Mouse (Mus musculus) liver, embryonic 14.5 days (tissue): ENCODE measurements at regions not wholly inside any gene's neighbourhood (a gene's known extent, or its start where the extent isn't known, plus 50 kb on each side); places are given as distances from the start of the nearest gene placed in this dataset.

ENCODE experiments used
- ATAC-seq: fragments of 200-750 bp; cut with Nextera tagmentation; 2 replicates; pipeline ENCODE4 v1.8.0; 2017; ENCODE audit warnings: moderate number of reproducible peaks, mild to moderate bottlenecking, moderate library complexity; ENCODE audit not compliant: insufficient read depth
- DNase-seq, 3 experiments: peaks; one replicate each; pipeline ENCODE4 v3.0.0-alpha.2; 2012 to 2013; ENCODE audit warnings: low read depth in 3 of 3, low spot score in 3 of 3
- H3K27ac ChIP-seq: fragments of 300-500 bp; sonication (generic); 2 replicates; pipeline ENCODE4 v1.5.1; 2014; ENCODE audit warnings: moderate library complexity, mild to moderate bottlenecking, control low read depth, inconsistent platforms
- H3K27me3 ChIP-seq: fragments of 300-500 bp; sonication (generic); 2 replicates; pipeline ENCODE4 v1.6.1; 2014; ENCODE audit warnings: mild to moderate bottlenecking, low read length, moderate library complexity; ENCODE audit not compliant: control insufficient read depth, insufficient read depth
- H3K36me3 ChIP-seq: fragments of 300-500 bp; sonication (generic); replicated peaks from 2 replicates; pipeline ENCODE4 v1.6.1; 2014; ENCODE audit warnings: low read depth; ENCODE audit not compliant: control insufficient read depth, insufficient read depth
- H3K4me1 ChIP-seq, 2 experiments: fragments of 200-500 bp in 1 of 2; fragments of 300-500 bp in 1 of 2; sonication (generic) in 1 of 2; replicated peaks; 2 replicates each; pipeline ENCODE4 v1.6.1; 2012 to 2014; ENCODE audit warnings: antibody characterized with exemption in 1 of 2, inconsistent platforms in 1 of 2, low read length in 1 of 2; ENCODE audit not compliant: control insufficient read depth in 2 of 2, insufficient read depth in 2 of 2
- H3K4me2 ChIP-seq: fragments of 300-500 bp; sonication (generic); 2 replicates; pipeline ENCODE4 v1.6.1; 2014; ENCODE audit warnings: low read depth, mild to moderate bottlenecking, control low read depth, moderate library complexity
- H3K4me3 ChIP-seq, 2 experiments: fragments of 200-500 bp in 1 of 2; fragments of 300-500 bp in 1 of 2; sonication (generic) in 1 of 2; 2 replicates each; pipeline ENCODE4 v1.5.1; 2012 to 2014; ENCODE audit warnings: low read depth in 2 of 2, low read length in 2 of 2, mild to moderate bottlenecking in 2 of 2, control low read depth in 1 of 2, inconsistent platforms in 1 of 2, moderate library complexity in 1 of 2; ENCODE audit not compliant: insufficient read depth in 1 of 2
- H3K9ac ChIP-seq: fragments of 300-500 bp; sonication (generic); replicated peaks from 2 replicates; pipeline ENCODE4 v1.6.1; 2014; ENCODE audit warnings: mild to moderate bottlenecking, control low read depth, moderate library complexity
- H3K9me3 ChIP-seq: fragments of 300-500 bp; sonication (generic); 2 replicates; pipeline ENCODE4 v1.6.1; 2016; ENCODE audit warnings: low read length, mixed read lengths; ENCODE audit not compliant: control insufficient read depth
- CTCF ChIP-seq: IDR thresholded peaks from 2 replicates; pipeline ENCODE4 v1.5.1; 2016; ENCODE audit warnings: antibody characterized with exemption, low read depth, control low read depth
- EP300 ChIP-seq: IDR thresholded peaks from 2 replicates; pipeline ENCODE4 v1.6.1; 2016; ENCODE audit warnings: antibody characterized with exemption, low read depth
- WGBS: fragments of 180-500 bp; shearing (Covaris S2); extraction: QIAGEN DNeasy Blood & Tissue Kit; methylation state at CpG from one replicate; pipeline ENCODE4 v1.1.7; 2014; ENCODE audit not compliant: insufficient replicate concordance; 5-methylcytosine and 5-hydroxymethylcytosine counted together

DNA sequence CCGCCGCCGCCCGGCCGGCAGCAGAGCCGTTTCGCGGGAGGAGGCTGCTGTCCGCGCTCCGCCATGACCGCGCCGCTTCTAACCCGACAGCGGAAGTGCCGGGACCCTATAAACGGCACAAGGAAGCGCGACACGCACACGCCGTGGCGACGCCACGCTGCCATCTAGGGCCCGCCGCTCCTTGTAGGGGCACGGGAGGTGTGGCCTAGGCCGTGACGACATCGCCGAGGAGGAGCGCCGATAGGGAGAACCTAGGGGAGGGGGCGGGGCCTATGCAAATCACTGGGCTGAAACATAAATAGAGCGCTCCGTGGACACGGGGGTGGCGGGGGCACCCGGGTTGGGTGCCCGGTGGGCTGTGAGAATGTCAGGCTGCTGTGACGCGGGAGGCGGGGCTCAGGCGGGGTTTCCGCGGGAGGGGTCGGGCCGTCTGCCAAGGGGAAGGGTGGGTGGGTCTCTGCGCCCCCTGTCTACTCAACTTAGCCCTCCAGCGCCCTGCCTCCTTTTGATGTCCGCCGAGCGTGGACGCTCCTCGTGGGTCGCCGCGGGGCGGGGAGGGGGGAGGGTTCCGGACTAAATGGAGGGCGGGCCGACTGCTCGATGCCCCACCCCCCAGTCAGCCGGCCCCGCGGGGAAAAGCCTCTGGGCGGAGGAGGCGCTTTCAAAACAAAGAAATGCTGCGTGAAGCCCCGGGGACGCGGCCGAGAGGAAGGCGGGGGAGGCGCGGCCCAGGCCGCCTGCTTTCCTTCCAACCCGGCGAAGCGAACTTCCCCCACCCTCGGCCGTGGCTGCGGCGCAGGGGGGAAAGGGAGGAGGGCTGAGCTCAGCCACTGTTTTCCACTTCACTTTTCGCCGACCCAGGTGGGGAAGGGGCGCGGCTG, 154.0 kb upstream of the Smim15 start:
- WGBS = under 1% methylated on average over 80 of the region's 90 CpGs
- TF ChIP-seq CTCF = no peak
- no peak for TF ChIP-seq EP300
- H3K4me1 ChIP-seq = peaks cover 0 to 4% of the 10 kb centered on the region in 2 experiments; a peak in 1 of 4 replicates
- H3K9me3 ChIP-seq = no peaks in the 10 kb centered on the region
- DNase-seq = peak; percentile 85 to 87 (median 85)
- H3K27ac ChIP-seq = no peak overlapping the region
- peaks cover 76% of the 10 kb centered on the region for H3K27me3 ChIP-seq
- H3K36me3 ChIP-seq = no peaks in the 10 kb centered on the region
- peak overlapping the region; percentile 54 to 74 for H3K4me3 ChIP-seq
- ATAC-seq = peak; percentile 92
- peak overlapping the region; percentile 73 for H3K4me2 ChIP-seq
- peak overlapping the region; percentile 42; the same call in 1 of the 2 replicates for H3K9ac ChIP-seq

DNA sequence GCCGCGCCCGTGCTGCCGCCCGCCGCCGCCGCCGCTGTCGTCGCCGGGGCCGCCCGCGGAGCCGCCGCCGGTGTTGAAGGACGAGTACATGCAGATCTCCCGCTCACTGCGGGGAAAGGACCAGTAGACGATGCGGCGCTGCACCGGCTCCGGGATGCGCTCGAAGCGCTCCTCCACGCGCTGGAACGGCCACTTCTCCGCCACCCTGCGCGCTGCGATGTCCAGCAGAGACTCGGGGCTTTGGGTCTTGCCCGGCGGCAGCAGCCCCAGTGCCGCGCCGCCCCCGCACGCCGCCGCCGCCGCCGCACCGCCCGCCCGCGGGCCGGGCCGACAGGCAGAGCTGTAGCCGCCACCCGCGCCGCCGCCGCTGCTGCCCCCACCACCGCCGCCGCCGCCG, 154.7 kb upstream of the Smim15 start:
- H3K36me3 ChIP-seq = no peaks in the 10 kb centered on the region
- no peak for DNase-seq
- H3K4me2 ChIP-seq = peak overlapping the region; percentile 73
- peaks cover 76% of the 10 kb centered on the region for H3K27me3 ChIP-seq
- under 1% methylated on average over 32 of the region's 66 CpGs for WGBS
- H3K27ac ChIP-seq = no peak overlapping the region
- peak overlapping the region; percentile 42 for H3K9ac ChIP-seq
- TF ChIP-seq CTCF = no peak
- no peak for TF ChIP-seq EP300
- no peaks in the 10 kb centered on the region for H3K9me3 ChIP-seq
- H3K4me1 ChIP-seq = peaks cover 0 to 4% of the 10 kb centered on the region in 2 experiments; a peak in 1 of 4 replicates
- ATAC-seq = no peak
- H3K4me3 ChIP-seq = peak overlapping the region; percentile 54 to 74

DNA sequence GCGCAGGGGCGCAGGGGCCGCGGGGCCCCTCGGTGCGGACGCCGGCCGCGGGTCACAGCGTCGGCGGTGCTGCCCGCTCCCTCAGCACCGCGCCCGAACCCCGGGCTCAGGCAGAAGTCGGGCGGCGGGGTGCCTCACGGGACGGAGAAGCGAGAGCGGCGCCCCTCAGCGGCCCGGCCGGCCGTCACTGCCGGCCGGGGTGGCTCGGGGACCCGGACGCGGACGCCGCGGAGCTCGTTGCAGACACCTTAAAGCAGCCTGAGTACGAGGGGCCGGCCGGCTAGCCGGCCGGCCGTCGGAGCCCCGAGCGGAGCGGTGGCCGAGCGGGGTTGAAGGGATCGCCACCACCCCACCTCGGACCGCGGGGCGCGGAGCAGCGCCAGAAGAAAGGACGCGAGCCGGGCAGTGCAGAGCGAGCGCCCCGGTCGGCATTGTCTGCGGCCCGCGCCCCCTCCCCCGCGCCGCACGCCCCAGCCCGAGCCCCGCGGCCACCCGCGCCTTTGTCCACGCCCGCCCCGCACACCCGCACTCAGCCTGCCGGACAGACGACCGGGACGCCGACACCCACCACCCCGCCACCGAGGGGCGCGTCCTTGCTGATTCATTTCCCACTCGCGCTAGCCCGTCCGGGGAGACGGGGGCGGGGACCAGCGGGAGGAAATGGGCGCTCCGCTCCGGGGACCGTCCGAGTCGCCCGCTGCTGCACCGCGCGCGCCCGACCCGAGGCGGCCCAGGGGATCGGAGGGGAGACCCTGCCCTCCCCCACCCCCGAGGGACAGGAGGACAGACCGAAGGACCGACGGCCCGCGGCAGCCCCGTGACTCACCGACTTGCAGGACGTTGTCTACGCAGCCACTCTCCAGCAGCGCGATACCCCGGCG, 155.4 kb upstream of the Smim15 start:
- TF ChIP-seq CTCF (no peak), EP300 (no peak)
- DNase-seq = no peak
- under 1% methylated on average over 101 of the region's 127 CpGs for WGBS
- no peaks in the 10 kb centered on the region for H3K9me3 ChIP-seq
- no peaks in the 10 kb centered on the region for H3K36me3 ChIP-seq
- H3K27me3 ChIP-seq = peaks cover 75% of the 10 kb centered on the region
- H3K9ac ChIP-seq = peak overlapping the region; percentile 23; the same call in 1 of the 2 replicates
- H3K27ac ChIP-seq = no peak overlapping the region
- peaks cover 0 to 4% of the 10 kb centered on the region in 2 experiments; a peak in 1 of 4 replicates for H3K4me1 ChIP-seq
- peak overlapping the region; percentile 73 for H3K4me2 ChIP-seq
- peak overlapping the region; percentile 48 to 54 for H3K4me3 ChIP-seq
- ATAC-seq = no peak

DNA sequence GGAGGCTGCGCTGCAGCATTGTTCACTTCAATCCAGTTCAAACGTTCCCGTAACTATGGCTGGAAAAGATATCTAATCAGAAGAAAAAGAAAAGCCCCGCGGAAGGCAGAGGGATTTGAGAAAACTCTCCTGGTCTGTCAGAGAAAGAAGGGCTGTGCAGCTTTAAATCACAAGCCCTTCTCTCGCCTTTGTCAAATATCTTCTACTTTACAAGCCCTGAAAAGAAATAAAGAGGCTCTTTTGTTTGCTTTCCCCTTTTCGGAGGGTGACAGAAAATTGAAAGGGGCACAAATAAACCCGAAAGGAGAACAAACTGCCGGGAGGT, 156.1 kb upstream of the Smim15 start:
- peak overlapping the region; percentile 23; the same call in 1 of the 2 replicates for H3K9ac ChIP-seq
- peak overlapping the region; percentile 73 for H3K4me2 ChIP-seq
- DNase-seq = no peak
- WGBS = 2% methylated on average over 9 of the region's 9 CpGs
- peaks cover 0 to 4% of the 10 kb centered on the region in 2 experiments; a peak in 1 of 4 replicates for H3K4me1 ChIP-seq
- H3K9me3 ChIP-seq = no peaks in the 10 kb centered on the region
- ATAC-seq = no peak
- peak overlapping the region; percentile 34 to 54 for H3K4me3 ChIP-seq
- TF ChIP-seq EP300 (no peak), CTCF (no peak)
- H3K27me3 ChIP-seq = peaks cover 71% of the 10 kb centered on the region
- H3K27ac ChIP-seq = no peak overlapping the region
- no peaks in the 10 kb centered on the region for H3K36me3 ChIP-seq
